Mouse (Mus musculus) heart, postnatal 0 days (tissue): Measurements from ENCODE around the gene Agxt2. TPM values are rescaled to one million over a fixed set of nuclear protein-coding genes. Genes with fewer than 3 reads are reported as not detected.

Source experiments
- ATAC-seq: fragments of 200-750 bp; cut with Nextera tagmentation; 2 replicates; pipeline ENCODE4 v1.8.0; 2017; ENCODE audit warnings: low read depth, moderate number of reproducible peaks, moderate library complexity; ENCODE audit not compliant: insufficient read depth
- DNase-seq: peaks from one replicate; pipeline ENCODE4 v3.0.0-alpha.2; 2016; ENCODE audit warnings: low spot score
- H3K27ac ChIP-seq: fragments of 300-500 bp; sonication (generic); 2 replicates; pipeline ENCODE4 v1.5.1; 2014; ENCODE audit warnings: low read depth, mild to moderate bottlenecking
- H3K27me3 ChIP-seq: fragments of 300-500 bp; sonication (generic); 2 replicates; pipeline ENCODE4 v1.6.1; 2014; ENCODE audit warnings: low read length, mixed read lengths; ENCODE audit not compliant: control insufficient read depth, insufficient read depth
- H3K36me3 ChIP-seq: fragments of 300-500 bp; sonication (generic); replicated peaks from 2 replicates; pipeline ENCODE4 v1.6.1; 2014; ENCODE audit warnings: low read length, mixed read lengths; ENCODE audit not compliant: control insufficient read depth, insufficient read depth
- H3K4me1 ChIP-seq: fragments of 300-500 bp; sonication (generic); 2 replicates; pipeline ENCODE4 v1.6.1; 2014; ENCODE audit warnings: antibody characterized with exemption; ENCODE audit not compliant: control insufficient read depth, insufficient read depth
- H3K4me2 ChIP-seq: fragments of 300-500 bp; sonication (generic); 2 replicates; pipeline ENCODE4 v1.6.1; 2014; ENCODE audit warnings: low read depth, mild to moderate bottlenecking, low read length, moderate library complexity
- H3K4me3 ChIP-seq: fragments of 300-500 bp; sonication (generic); 2 replicates; pipeline ENCODE4 v1.5.1; 2014; ENCODE audit warnings: low read depth, low read length
- H3K9ac ChIP-seq: fragments of 300-500 bp; sonication (generic); replicated peaks from 2 replicates; pipeline ENCODE4 v1.6.1; 2014; ENCODE audit warnings: low read depth, low read length, mixed read lengths
- H3K9me3 ChIP-seq: fragments of 300-500 bp; sonication (generic); replicated peaks from 2 replicates; pipeline ENCODE4 v1.6.1; 2016; ENCODE audit warnings: low read length; ENCODE audit not compliant: control insufficient read depth
- CTCF ChIP-seq: IDR thresholded peaks from 2 replicates; pipeline ENCODE4 v1.5.1; 2016; ENCODE audit warnings: antibody characterized with exemption, control low read depth, low read depth
- EP300 ChIP-seq: IDR thresholded peaks from 2 replicates; pipeline ENCODE4 v1.6.1; 2016; ENCODE audit warnings: antibody characterized with exemption, low read depth
- WGBS: fragments of 180-500 bp; shearing (Covaris S2); extraction: QIAGEN DNeasy Blood & Tissue Kit; methylation state at CpG from one replicate; pipeline ENCODE4 v1.1.7; 2014; 5-methylcytosine and 5-hydroxymethylcytosine counted together
- polyA plus RNA-seq: library from polyadenylated mRNA; unstranded; fragments of >200 nt; fragmentation: Nextera tagmentation; extraction: Ambion mirVana; gene quantifications from 2 replicates; pipeline ENCODE4 v1.2.1, GENCODE M21; 2015
- total RNA-seq: library from RNA; depleted of rRNA; stranded (reverse); fragments of >200 nt; gene quantifications from 2 replicates; pipeline ENCODE4 v1.2.3, GENCODE M21; 2014; ENCODE audit warnings: low replicate concordance

Agxt2 gene
- total and polyA plus RNA-seq, 2 experiments from 2014 or later = not detected

- Histone ChIP-seq H3K9me3 (no peaks in the 10 kb centered on the region), H3K9ac (no peak overlapping the region), H3K4me3 (no peak overlapping the region), H3K27ac (no peak overlapping the region), H3K4me2 (no peak overlapping the region), H3K4me1 (peaks cover 6% of the 10 kb centered on the region; the same call in 1 of the 2 replicates), H3K36me3 (no peaks in the 10 kb centered on the region), H3K27me3 (no peaks in the 10 kb centered on the region)
- DNase-seq = no peak
- TF ChIP-seq CTCF (no peak), EP300 (no peak)
- no peak for ATAC-seq
- 80% methylated on average over 3 of the region's 3 CpGs for WGBS
Measured at GRCm38 (mm10) chr15:10379757-10380458, 21.6 kb downstream of the Agxt2 start.

- Histone ChIP-seq H3K27ac (no peak overlapping the region), H3K9ac (no peak overlapping the region), H3K9me3 (no peaks in the 10 kb centered on the region), H3K4me3 (no peak overlapping the region), H3K36me3 (no peaks in the 10 kb centered on the region), H3K4me1 (no peaks in the 10 kb centered on the region), H3K4me2 (no peak overlapping the region), H3K27me3 (no peaks in the 10 kb centered on the region)
- 85% methylated on average over 2 of the region's 2 CpGs for WGBS
- TF ChIP-seq EP300 = no peak
- TF ChIP-seq CTCF = no peak
- no peak for ATAC-seq
- no peak for DNase-seq
Measured at GRCm38 (mm10) chr15:10387263-10387662, 28.9 kb downstream of the Agxt2 start.

GRCm38 (mm10) chr15:10399795-10400194 is 41.5 kb downstream of the Agxt2 start:
- Histone ChIP-seq H3K9ac (no peak overlapping the region), H3K4me1 (no peaks in the 10 kb centered on the region), H3K4me2 (no peak overlapping the region), H3K4me3 (no peak overlapping the region), H3K27ac (no peak overlapping the region), H3K36me3 (no peaks in the 10 kb centered on the region), H3K27me3 (no peaks in the 10 kb centered on the region), H3K9me3 (0 out of 2 replicates have a peak, but pooled peaks cover 2% of the 10 kb centered on the region)
- WGBS = 77% methylated on average over 2 of the region's 2 CpGs
- DNase-seq (no peak), ATAC-seq (no peak)
- TF ChIP-seq EP300 = no peak
- no peak for TF ChIP-seq CTCF

GRCm38 (mm10) chr15:10400415-10400814 is 42.1 kb downstream of the Agxt2 start:
- WGBS = 54% methylated on average over 3 of the region's 3 CpGs

GRCm38 (mm10) chr15:10409842-10410241 is 51.5 kb downstream of the Agxt2 start:
- H3K9ac ChIP-seq = no peak overlapping the region
- TF ChIP-seq CTCF (no peak), EP300 (no peak)
- no peak overlapping the region for H3K4me2 ChIP-seq
- DNase-seq = no peak
- H3K27ac ChIP-seq = no peak overlapping the region
- 72% methylated on average over 3 of the region's 3 CpGs for WGBS
- no peaks in the 10 kb centered on the region for H3K36me3 ChIP-seq
- H3K4me1 ChIP-seq = no peaks in the 10 kb centered on the region
- no peaks in the 10 kb centered on the region for H3K27me3 ChIP-seq
- H3K9me3 ChIP-seq = no peaks in the 10 kb centered on the region
- no peak overlapping the region for H3K4me3 ChIP-seq
- ATAC-seq = no peak

More at GRCm38 (mm10) chr15:10400415-10400814, 42.1 kb downstream of the Agxt2 start:
- H3K4me1 ChIP-seq = no peaks in the 10 kb centered on the region
- H3K27ac ChIP-seq = no peak overlapping the region
- H3K4me3 ChIP-seq = no peak overlapping the region
- no peak for ATAC-seq
- H3K36me3 ChIP-seq = no peaks in the 10 kb centered on the region
- no peak for DNase-seq
- no peak overlapping the region for H3K4me2 ChIP-seq
- no peak overlapping the region for H3K9ac ChIP-seq
- H3K9me3 ChIP-seq = 0 out of 2 replicates have a peak, but pooled peaks cover 2% of the 10 kb centered on the region
- no peaks in the 10 kb centered on the region for H3K27me3 ChIP-seq
- peak; percentile 31 for TF ChIP-seq CTCF
- TF ChIP-seq EP300 = no peak

GRCm38 (mm10) chr15:10410881-10411280 is 52.5 kb downstream of the Agxt2 start:
- 79% methylated on average over 2 of the region's 2 CpGs for WGBS
- ATAC-seq = no peak

More at GRCm38 (mm10) chr15:10410881-10411280, 52.5 kb downstream of the Agxt2 start:
- no peak overlapping the region for H3K27ac ChIP-seq
- H3K4me2 ChIP-seq = no peak overlapping the region
- H3K4me3 ChIP-seq = no peak overlapping the region
- H3K9ac ChIP-seq = no peak overlapping the region
- DNase-seq = no peak
- H3K36me3 ChIP-seq = no peaks in the 10 kb centered on the region
- no peaks in the 10 kb centered on the region for H3K4me1 ChIP-seq
- no peaks in the 10 kb centered on the region for H3K27me3 ChIP-seq
- TF ChIP-seq EP300 (no peak), CTCF (no peak)
- no peaks in the 10 kb centered on the region for H3K9me3 ChIP-seq
